Mouse (Mus musculus) limb, embryonic 14.5 days (tissue): ENCODE data around the gene Slc44a3. TPM values are rescaled to one million over a fixed set of nuclear protein-coding genes. Genes with fewer than 3 reads are reported as not detected.

Source experiments
- ATAC-seq: fragments of 200-750 bp; cut with Nextera tagmentation; 2 replicates; pipeline ENCODE4 v1.8.0; 2017; ENCODE audit warnings: low read depth, moderate number of reproducible peaks, moderate TSS enrichment; ENCODE audit not compliant: low FRiP score
- DNase-seq: peaks from one replicate; pipeline ENCODE4 v3.0.0-alpha.2; 2015; ENCODE audit warnings: low spot score
- H3K27ac ChIP-seq: fragments of 300-500 bp; sonication (generic); replicated peaks from 2 replicates; pipeline ENCODE4 v1.5.1; 2014; ENCODE audit warnings: low read depth, mild to moderate bottlenecking, low read length, moderate library complexity, mixed read lengths
- H3K27me3 ChIP-seq: fragments of 300-500 bp; sonication (generic); 2 replicates; pipeline ENCODE4 v1.6.1; 2014; ENCODE audit warnings: low read length, mixed read lengths; ENCODE audit not compliant: control insufficient read depth, insufficient read depth
- H3K36me3 ChIP-seq: fragments of 300-500 bp; sonication (generic); 2 replicates; pipeline ENCODE4 v1.6.1; 2014; ENCODE audit warnings: mild to moderate bottlenecking, low read length, moderate library complexity, mixed read lengths; ENCODE audit not compliant: control insufficient read depth, insufficient read depth
- H3K4me1 ChIP-seq: fragments of 300-500 bp; sonication (generic); 2 replicates; pipeline ENCODE4 v1.6.1; 2014; ENCODE audit warnings: antibody characterized with exemption, low read length, mixed read lengths; ENCODE audit not compliant: control insufficient read depth, insufficient read depth
- H3K4me2 ChIP-seq: fragments of 300-500 bp; sonication (generic); replicated peaks from 2 replicates; pipeline ENCODE4 v1.6.1; 2014; ENCODE audit warnings: low read depth, mild to moderate bottlenecking, low read length, moderate library complexity; ENCODE audit not compliant: severe bottlenecking
- H3K4me3 ChIP-seq: fragments of 300-500 bp; sonication (generic); replicated peaks from 2 replicates; pipeline ENCODE4 v1.5.1; 2014; ENCODE audit warnings: low read length
- H3K9ac ChIP-seq: fragments of 300-500 bp; sonication (generic); 2 replicates; pipeline ENCODE4 v1.6.1; 2014; ENCODE audit warnings: mild to moderate bottlenecking, low read depth, low read length, moderate library complexity; ENCODE audit not compliant: severe bottlenecking
- H3K9me3 ChIP-seq: fragments of 300-500 bp; sonication (generic); 2 replicates; pipeline ENCODE4 v1.6.1; 2016; ENCODE audit warnings: low read length; ENCODE audit not compliant: control insufficient read depth
- POLR2A ChIP-seq: fragments of 200-500 bp; IDR thresholded peaks from 2 replicates; pipeline ENCODE4 v1.8.0; 2012; ENCODE audit warnings: inconsistent platforms, mild to moderate bottlenecking, moderate library complexity, borderline replicate concordance; ENCODE audit not compliant: insufficient read depth, insufficient read length; ENCODE audit errors: extremely low read depth
- WGBS: fragments of 180-500 bp; shearing (Covaris S2); extraction: QIAGEN DNeasy Blood & Tissue Kit; methylation state at CpG from one replicate; pipeline ENCODE4 v1.1.7; 2014; 5-methylcytosine and 5-hydroxymethylcytosine counted together
- polyA plus RNA-seq, 2 experiments: library from polyadenylated mRNA; depleted of rRNA in 1 of 2; stranded (reverse) in 1 of 2; unstranded in 1 of 2; fragments of >200 nt; fragmentation: Nextera tagmentation in 1 of 2; extraction: Ambion mirVana in 1 of 2; gene quantifications; 2 replicates each; pipeline versions ENCODE4 v1.2.1 to v1.2.3; 2012 to 2014

Gene Slc44a3
- polyA plus RNA-seq, 2 experiments, result 0.91 to 1.7 TPM

DNA sequence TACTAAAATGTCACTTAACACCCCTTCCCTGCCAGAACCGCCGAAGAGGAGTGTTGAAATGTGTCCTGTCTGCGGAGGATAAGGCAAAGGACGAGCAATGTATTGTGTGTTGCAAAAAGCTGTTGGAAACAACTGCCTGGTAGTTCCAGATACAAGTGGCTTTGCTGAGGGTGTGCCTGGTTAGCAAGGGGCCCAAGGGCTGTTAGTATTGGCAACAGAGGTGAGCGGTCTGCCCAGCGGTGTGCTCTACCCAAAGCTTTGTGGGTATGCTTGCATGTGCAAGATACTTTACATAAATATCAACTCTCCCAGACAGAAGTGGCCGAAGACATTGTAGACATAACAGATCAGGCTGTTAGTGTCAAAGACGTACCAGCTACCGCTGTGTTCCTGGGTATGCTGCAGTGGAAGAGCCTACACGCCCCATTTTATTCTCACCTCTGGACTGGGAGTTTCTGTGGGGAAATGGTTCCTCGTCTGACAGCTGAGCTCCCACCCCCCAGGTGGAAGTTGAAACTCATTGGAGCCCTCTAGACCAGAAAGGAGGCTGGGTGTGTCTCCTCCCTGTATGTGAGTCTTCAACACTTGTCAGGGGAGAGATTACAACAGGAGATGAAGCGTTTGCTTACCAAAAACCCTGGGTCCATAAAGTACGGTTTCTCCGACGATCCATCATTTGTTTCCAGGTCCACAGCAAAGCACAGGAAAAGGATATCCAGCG lies 71.6 kb downstream of the Slc44a3 start:
- DNase-seq (no peak), ATAC-seq (no peak)
- no peak overlapping the region for H3K4me3 ChIP-seq
- no peaks in the 10 kb centered on the region for H3K27me3 ChIP-seq
- WGBS, result 88% methylated on average over 16 of the region's 16 CpGs
- no peak overlapping the region for H3K4me2 ChIP-seq
- peaks cover 12% of the 10 kb centered on the region for H3K4me1 ChIP-seq
- peaks cover 61% of the 10 kb centered on the region for H3K36me3 ChIP-seq
- no peak overlapping the region for H3K9ac ChIP-seq
- H3K9me3 ChIP-seq, result no peaks in the 10 kb centered on the region
- no peak for TF ChIP-seq POLR2A
- 0 out of 2 replicates have a peak overlapping the region, but pooled peaks have one; percentile 2 for H3K27ac ChIP-seq

DNA sequence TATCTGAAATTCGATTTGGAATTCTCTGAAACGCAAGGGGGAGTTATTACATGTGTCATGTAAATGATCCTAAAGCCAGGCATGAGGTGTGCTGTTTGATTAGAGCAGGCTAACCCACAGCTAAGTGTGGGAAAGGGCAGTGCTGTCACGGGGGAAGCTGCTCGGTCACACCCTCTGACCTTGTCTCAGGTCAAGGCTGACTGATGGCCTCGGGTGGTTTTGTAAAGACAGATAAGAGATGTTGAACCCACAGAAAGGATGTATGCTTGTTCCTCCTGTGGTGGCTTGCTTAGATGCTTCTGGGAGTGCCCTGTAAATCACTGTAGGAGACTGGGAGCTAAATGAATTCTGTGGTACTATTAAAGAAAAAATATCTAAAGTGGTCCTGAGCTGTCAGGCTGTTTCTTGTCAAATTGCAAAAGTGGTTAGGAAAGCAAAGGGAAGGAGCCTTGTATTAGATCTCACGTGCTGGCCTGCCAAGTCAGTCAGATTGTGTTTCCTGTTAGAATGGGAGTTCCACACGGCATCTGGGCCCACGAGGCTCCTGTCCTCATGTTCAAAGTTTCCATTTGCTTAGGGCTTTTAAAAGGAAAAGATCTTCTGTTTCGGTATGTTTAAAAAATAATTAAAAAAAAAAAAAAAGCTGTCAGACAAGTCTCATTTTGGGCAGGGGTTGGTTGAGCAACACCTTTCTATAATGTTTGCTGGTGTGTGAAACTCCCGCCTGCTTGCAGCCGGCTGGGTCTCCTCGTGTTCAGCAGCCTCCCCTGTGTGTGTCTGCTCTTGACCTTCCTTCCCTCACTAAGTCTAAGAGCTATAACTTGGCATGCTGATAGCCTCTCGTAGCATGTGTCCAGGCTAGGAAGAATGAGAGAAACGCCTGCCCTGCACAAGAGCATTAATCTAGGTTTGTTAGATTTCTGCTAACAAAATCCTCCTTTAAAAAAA lies 73.4 kb downstream of the Slc44a3 start:
- Histone ChIP-seq H3K27me3 (no peaks in the 10 kb centered on the region), H3K36me3 (peaks cover 79% of the 10 kb centered on the region), H3K9ac (no peak overlapping the region), H3K9me3 (no peaks in the 10 kb centered on the region), H3K4me3 (no peak overlapping the region), H3K4me1 (peaks cover 6% of the 10 kb centered on the region; the same call in 1 of the 2 replicates), H3K27ac (no peak overlapping the region), H3K4me2 (no peak overlapping the region)
- no peak for TF ChIP-seq POLR2A
- DNase-seq (no peak), ATAC-seq (no peak)
- 69% methylated on average over 14 of the region's 14 CpGs for WGBS

DNA sequence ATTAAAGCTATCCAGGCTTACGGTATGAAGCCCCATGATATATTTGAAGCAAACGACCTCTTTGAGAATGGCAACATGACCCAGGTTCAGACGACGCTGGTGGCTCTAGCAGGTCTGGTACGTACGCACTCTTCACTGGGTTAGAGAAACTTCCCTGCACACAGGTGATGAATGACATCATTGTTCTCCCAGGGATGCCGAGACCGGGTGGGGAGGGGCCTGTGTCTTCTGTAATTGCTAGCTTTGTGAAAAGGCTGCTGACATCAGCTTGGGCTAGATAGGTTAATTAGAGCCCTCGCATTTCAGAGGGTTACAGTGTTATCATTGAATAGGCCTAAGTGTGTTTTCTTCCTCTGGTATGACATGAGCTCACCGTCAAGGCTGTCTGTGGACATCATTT lies 80.8 kb downstream of the Slc44a3 start:
- ATAC-seq (no peak), DNase-seq (no peak)
- WGBS, result 81% methylated on average over 10 of the region's 10 CpGs
- Histone ChIP-seq H3K27me3 (no peaks in the 10 kb centered on the region), H3K9ac (no peak overlapping the region), H3K36me3 (peaks cover 62% of the 10 kb centered on the region), H3K9me3 (no peaks in the 10 kb centered on the region), H3K27ac (no peak overlapping the region), H3K4me1 (peaks cover 4% of the 10 kb centered on the region; the same call in 1 of the 2 replicates), H3K4me2 (no peak overlapping the region), H3K4me3 (no peak overlapping the region)
- TF ChIP-seq POLR2A, result no peak

DNA sequence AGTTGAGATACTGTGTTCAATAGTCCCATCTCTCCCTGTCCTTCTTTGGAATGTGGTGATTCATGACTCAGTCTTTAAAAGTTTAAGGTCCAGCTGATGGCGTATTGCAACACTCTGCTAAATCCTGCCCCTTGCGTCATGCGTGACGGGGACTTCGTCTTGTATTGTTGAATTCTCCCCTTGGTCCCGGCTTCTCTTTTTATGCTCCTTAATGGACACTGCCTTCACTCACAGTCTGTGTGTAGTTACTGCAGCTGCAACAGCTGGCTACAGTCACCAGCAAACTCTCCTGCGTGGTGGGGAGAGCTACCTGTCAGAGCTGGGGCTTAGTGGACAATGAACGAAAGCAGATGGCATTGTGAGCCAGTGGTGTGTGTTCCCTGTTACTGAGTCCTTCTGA lies 82.7 kb downstream of the Slc44a3 start:
- TF ChIP-seq POLR2A, result no peak
- no peak for ATAC-seq
- H3K9ac ChIP-seq, result no peak overlapping the region
- H3K9me3 ChIP-seq, result no peaks in the 10 kb centered on the region
- H3K36me3 ChIP-seq, result peaks cover 45% of the 10 kb centered on the region
- H3K27ac ChIP-seq, result no peak overlapping the region
- peaks cover 4% of the 10 kb centered on the region; the same call in 1 of the 2 replicates for H3K4me1 ChIP-seq
- DNase-seq, result no peak
- H3K27me3 ChIP-seq, result no peaks in the 10 kb centered on the region
- H3K4me3 ChIP-seq, result no peak overlapping the region
- no peak overlapping the region for H3K4me2 ChIP-seq
- 81% methylated on average over 8 of the region's 8 CpGs for WGBS

DNA sequence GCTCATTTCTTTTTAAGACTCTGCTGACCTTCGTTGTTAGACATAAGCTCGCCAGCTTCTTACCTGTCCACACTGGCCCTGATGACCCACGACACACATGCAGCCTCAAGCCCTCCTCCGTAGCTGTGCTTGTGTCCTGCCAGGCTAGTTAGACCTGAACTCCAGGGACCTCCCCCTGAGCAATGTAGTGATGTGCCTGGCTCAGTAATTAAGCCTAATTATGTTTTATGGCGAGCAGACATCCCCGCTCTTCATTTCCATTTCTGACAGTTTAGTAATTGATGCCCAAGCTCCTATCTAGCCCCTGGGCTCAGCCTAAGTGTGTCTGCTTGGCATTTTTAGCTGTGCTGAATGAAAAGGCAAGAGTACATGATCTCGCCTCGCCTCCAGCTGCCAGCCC lies 83.6 kb downstream of the Slc44a3 start:
- H3K4me3 ChIP-seq, result no peak overlapping the region
- H3K27me3 ChIP-seq, result no peaks in the 10 kb centered on the region
- no peak overlapping the region for H3K4me2 ChIP-seq
- no peak overlapping the region for H3K9ac ChIP-seq
- H3K4me1 ChIP-seq, result peaks cover 4% of the 10 kb centered on the region; the same call in 1 of the 2 replicates
- no peaks in the 10 kb centered on the region for H3K9me3 ChIP-seq
- 74% methylated on average over 8 of the region's 8 CpGs for WGBS
- H3K27ac ChIP-seq, result 0 out of 2 replicates have a peak overlapping the region, but pooled peaks have one; percentile 15
- TF ChIP-seq POLR2A, result no peak
- H3K36me3 ChIP-seq, result peaks cover 43% of the 10 kb centered on the region
- DNase-seq, result no peak
- ATAC-seq, result no peak
